Mouse (Mus musculus) urinary bladder, postnatal 10 days (tissue): ENCODE measurements around the gene Fsd2.

Experiments used
- DNase-seq: peaks from one replicate; pipeline ENCODE4 v3.0.0; 2022; ENCODE audit warnings: low spot score

Gene Fsd2

GRCm38 (mm10) chr7:81566892-81567291 is at the start of gene Fsd2:
TSS of gene Fsd2 (minus strand) at chr7:81566944.
- no peak for DNase-seq

- DNase-seq = no peak
Observed at GRCm38 (mm10) chr7:81615031-81615430, 48.3 kb upstream of the Fsd2 start.

- no peak for DNase-seq
Observed at GRCm38 (mm10) chr7:81612856-81613635, 46.3 kb upstream of the Fsd2 start.

- DNase-seq = no peak
Observed at GRCm38 (mm10) chr7:81610125-81610524, 43.4 kb upstream of the Fsd2 start.

GRCm38 (mm10) chr7:81606452-81606851 is 39.7 kb upstream of the Fsd2 start:
- DNase-seq = no peak

- DNase-seq = no peak
Observed at GRCm38 (mm10) chr7:81605489-81605888, 38.7 kb upstream of the Fsd2 start.

- DNase-seq = no peak
Observed at GRCm38 (mm10) chr7:81604991-81605390, 38.2 kb upstream of the Fsd2 start.

- DNase-seq = no peak
Observed at GRCm38 (mm10) chr7:81599379-81600280, 32.9 kb upstream of the Fsd2 start.

GRCm38 (mm10) chr7:81597660-81598059 is 30.9 kb upstream of the Fsd2 start:
- DNase-seq = no peak

- no peak for DNase-seq
Observed at GRCm38 (mm10) chr7:81596086-81596485, 29.3 kb upstream of the Fsd2 start.

GRCm38 (mm10) chr7:81595056-81595455 is 28.3 kb upstream of the Fsd2 start:
- DNase-seq = no peak

- no peak for DNase-seq
Observed at GRCm38 (mm10) chr7:81593387-81593786, 26.6 kb upstream of the Fsd2 start.

- DNase-seq = no peak
Observed at GRCm38 (mm10) chr7:81592686-81593085, 25.9 kb upstream of the Fsd2 start.

- no peak for DNase-seq
Observed at GRCm38 (mm10) chr7:81587238-81587637, 20.5 kb upstream of the Fsd2 start.

- DNase-seq = no peak
Observed at GRCm38 (mm10) chr7:81585326-81585725, 18.6 kb upstream of the Fsd2 start.

- DNase-seq = no peak
Observed at GRCm38 (mm10) chr7:81583512-81583911, 16.8 kb upstream of the Fsd2 start.

- no peak for DNase-seq
Observed at GRCm38 (mm10) chr7:81579312-81579711, 12.6 kb upstream of the Fsd2 start.

GRCm38 (mm10) chr7:81578413-81578812 is 11.7 kb upstream of the Fsd2 start:
- DNase-seq = no peak

- DNase-seq = no peak
Observed at GRCm38 (mm10) chr7:81577872-81578271, 11.1 kb upstream of the Fsd2 start.

- no peak for DNase-seq
Observed at GRCm38 (mm10) chr7:81575606-81576005, 8.9 kb upstream of the Fsd2 start.

- DNase-seq = no peak
Observed at GRCm38 (mm10) chr7:81573821-81574220, 7.1 kb upstream of the Fsd2 start.

- DNase-seq = no peak
Observed at GRCm38 (mm10) chr7:81573397-81573796, 6.7 kb upstream of the Fsd2 start.

- DNase-seq = no peak
Observed at GRCm38 (mm10) chr7:81572610-81573268, 6.0 kb upstream of the Fsd2 start.
